Mouse (Mus musculus) embryonic facial prominence, embryonic 10.5 days (tissue): ENCODE results near the gene 4930453N24Rik. TPM values are rescaled to one million over a fixed set of nuclear protein-coding genes. Genes with fewer than 3 reads are reported as not detected.

ENCODE experiments used
- DNase-seq: peaks from one replicate; pipeline ENCODE4 v3.0.0-alpha.2; 2017; ENCODE audit warnings: low spot score
- H3K27ac ChIP-seq: fragments of 300-500 bp; sonication (generic); replicated peaks from 2 replicates; pipeline ENCODE4 v1.5.1; 2016; ENCODE audit warnings: mild to moderate bottlenecking
- H3K27me3 ChIP-seq: fragments of 300-500 bp; sonication (generic); replicated peaks from 2 replicates; pipeline ENCODE4 v1.6.1; 2016; ENCODE audit warnings: low read depth, mild to moderate bottlenecking; ENCODE audit not compliant: poor library complexity, severe bottlenecking
- H3K36me3 ChIP-seq: fragments of 300-500 bp; sonication (generic); replicated peaks from 2 replicates; pipeline ENCODE4 v1.6.1; 2016; ENCODE audit warnings: mild to moderate bottlenecking, moderate library complexity
- H3K4me1 ChIP-seq: fragments of 300-500 bp; sonication (generic); 2 replicates; pipeline ENCODE4 v1.6.1; 2016
- H3K4me3 ChIP-seq: fragments of 300-500 bp; sonication (generic); 2 replicates; pipeline ENCODE4 v1.5.1; 2016; ENCODE audit warnings: mild to moderate bottlenecking, moderate library complexity
- H3K9me3 ChIP-seq: fragments of 300-500 bp; sonication (generic); 2 replicates; pipeline ENCODE4 v1.6.1; 2016; ENCODE audit warnings: mild to moderate bottlenecking
- WGBS: fragments of 180-500 bp; shearing (Covaris S2); methylation state at CpG from one replicate; pipeline ENCODE4 v1.1.7; 2016; 5-methylcytosine and 5-hydroxymethylcytosine counted together
- polyA plus RNA-seq: library from polyadenylated mRNA; unstranded; fragments of >200 nt; fragmentation: Nextera tagmentation; extraction: Ambion mirVana; gene quantifications from 2 replicates; pipeline ENCODE4 v1.2.1, GENCODE M21; 2016

4930453N24Rik gene
- 29.2 and 31.3 TPM in 2 replicates for polyA plus RNA-seq

DNA sequence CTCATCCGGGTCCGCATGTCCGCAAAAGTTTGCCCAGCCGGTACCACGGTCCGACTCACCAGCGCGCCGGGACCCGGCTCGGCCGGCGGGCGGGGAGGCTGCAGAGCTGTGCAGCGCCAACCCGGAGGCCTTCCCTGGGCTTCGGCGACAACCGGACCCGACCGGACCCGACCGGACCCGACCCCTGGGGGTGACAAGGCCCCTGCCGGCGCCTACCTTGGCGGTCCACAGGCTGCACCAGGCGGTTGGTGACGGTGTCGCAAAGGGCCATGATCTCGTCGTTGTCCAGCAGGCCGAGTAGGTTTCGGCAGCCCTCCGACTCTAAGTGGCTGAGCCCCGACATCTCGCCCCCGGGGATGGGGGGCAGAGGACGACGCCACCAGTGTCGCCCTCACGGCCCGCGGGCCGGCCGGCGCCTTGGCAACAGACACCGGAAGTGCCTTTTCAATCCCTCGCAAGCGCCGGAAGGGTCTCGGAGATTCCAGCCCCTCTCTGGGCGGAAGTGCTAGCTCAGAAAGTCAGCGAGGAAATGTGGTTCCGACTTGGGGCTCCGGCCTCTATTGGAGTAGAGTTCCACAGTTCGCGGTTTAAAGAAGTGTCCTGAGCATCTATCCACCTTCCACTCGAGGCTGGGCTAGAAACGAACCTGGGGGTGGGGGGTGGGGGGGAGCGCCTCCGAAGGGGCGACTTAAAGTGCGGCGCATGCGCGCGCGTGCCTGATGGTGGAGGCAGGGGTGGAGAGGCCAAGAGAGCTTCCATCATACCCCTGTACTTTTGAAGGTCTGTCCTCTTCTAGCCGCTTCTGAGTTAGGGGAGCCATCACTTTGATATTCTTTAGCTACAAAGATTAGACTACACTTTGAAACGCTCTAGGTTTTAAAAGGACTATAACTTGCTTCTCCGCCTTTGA is at the start of gene 4930453N24Rik:
Gene 4930453N24Rik, minus strand, starts transcription at position 641 of the 910 bp plus-strand sequence.
- peaks cover 31% of the 10 kb centered on the region for H3K36me3 ChIP-seq
- WGBS, result 2% methylated on average over 72 of the region's 72 CpGs
- peak; percentile 90 for DNase-seq
- peak within 1 kb of the TSS; percentile 90 for H3K27ac ChIP-seq
- H3K4me1 ChIP-seq, result peaks cover 7% of the 10 kb centered on the region
- no peaks in the 10 kb centered on the region for H3K9me3 ChIP-seq
- peak within 1 kb of the TSS; percentile 97 for H3K4me3 ChIP-seq
- no peaks in the 10 kb centered on the region for H3K27me3 ChIP-seq

DNA sequence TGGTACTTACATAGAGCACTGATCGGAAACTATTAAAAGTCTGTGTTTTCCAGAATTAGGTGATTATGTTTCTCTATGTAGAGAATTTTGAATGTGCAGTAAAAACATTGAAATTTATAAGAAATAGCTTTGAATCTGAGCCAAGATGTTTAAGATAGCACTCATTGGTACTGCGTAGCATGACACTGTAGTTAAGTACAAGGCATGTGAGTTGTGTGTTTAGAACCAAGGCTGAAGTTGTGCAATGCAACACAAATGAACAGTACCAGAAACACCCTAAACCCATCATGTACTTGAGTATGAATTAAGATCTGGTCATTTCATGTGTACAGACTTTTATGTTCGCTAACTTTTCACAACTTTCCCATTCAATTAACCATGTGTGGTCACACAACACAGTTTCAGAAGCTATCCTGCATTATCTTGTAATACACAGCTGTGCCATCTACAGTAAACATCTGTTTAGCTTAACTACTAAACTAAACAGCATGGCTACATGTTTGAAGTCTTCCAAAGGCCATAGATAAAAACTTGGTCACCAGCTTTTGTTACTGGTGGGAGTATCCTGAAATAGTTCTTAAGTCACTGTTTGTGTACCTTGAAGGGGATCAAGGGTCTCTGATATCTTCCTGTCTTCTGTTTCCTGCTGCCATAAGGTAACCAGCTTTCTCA is 46.3 kb upstream of the 4930453N24Rik start:
- no peaks in the 10 kb centered on the region for H3K27me3 ChIP-seq
- H3K36me3 ChIP-seq, result peaks cover 17% of the 10 kb centered on the region
- no peaks in the 10 kb centered on the region for H3K4me1 ChIP-seq
- no peaks in the 10 kb centered on the region for H3K9me3 ChIP-seq
- WGBS, result 94% methylated on average over 3 of the region's 3 CpGs
- no peak for DNase-seq
- H3K27ac ChIP-seq, result no peak overlapping the region
- no peak overlapping the region for H3K4me3 ChIP-seq

- no peak overlapping the region for H3K27ac ChIP-seq
- 83% methylated on average over 3 of the region's 3 CpGs for WGBS
- H3K4me3 ChIP-seq, result no peak overlapping the region
- peaks cover 18% of the 10 kb centered on the region for H3K36me3 ChIP-seq
- 0 out of 2 replicates have a peak, but pooled peaks cover 2% of the 10 kb centered on the region for H3K4me1 ChIP-seq
- DNase-seq, result no peak
- 0 out of 2 replicates have a peak, but pooled peaks cover 3% of the 10 kb centered on the region for H3K9me3 ChIP-seq
- H3K27me3 ChIP-seq, result no peaks in the 10 kb centered on the region
These were observed 32.1 kb upstream of the 4930453N24Rik start for GRCm38 (mm10) chr16:64803041-64803440.

DNA sequence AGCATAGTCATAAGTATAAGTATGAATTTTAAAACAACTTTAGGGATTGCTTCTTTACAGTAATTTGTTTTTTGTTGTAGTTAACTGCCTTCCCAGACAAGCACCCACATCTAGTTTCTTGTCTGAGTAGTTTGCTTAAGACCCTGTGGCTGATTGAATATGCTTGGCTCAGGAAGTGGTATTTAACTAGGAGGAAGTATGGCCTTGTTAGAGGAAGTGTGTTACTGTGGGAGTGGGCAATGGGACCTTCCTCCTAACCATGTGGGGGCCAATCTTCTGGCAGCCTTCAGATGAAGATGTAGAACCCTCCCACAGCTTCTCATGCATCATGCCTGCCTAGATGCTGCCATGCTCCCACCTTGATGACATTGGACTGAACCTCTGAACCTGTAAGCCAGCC is 30.7 kb upstream of the 4930453N24Rik start:
- H3K4me1 ChIP-seq, result 0 out of 2 replicates have a peak, but pooled peaks cover 2% of the 10 kb centered on the region
- H3K27me3 ChIP-seq, result no peaks in the 10 kb centered on the region
- H3K4me3 ChIP-seq, result no peak overlapping the region
- 0 out of 2 replicates have a peak, but pooled peaks cover 3% of the 10 kb centered on the region for H3K9me3 ChIP-seq
- H3K27ac ChIP-seq, result no peak overlapping the region
- peaks cover 18% of the 10 kb centered on the region for H3K36me3 ChIP-seq
- no peak for DNase-seq

- Histone ChIP-seq H3K4me1 (0 out of 2 replicates have a peak, but pooled peaks cover 2% of the 10 kb centered on the region), H3K4me3 (no peak overlapping the region), H3K27me3 (no peaks in the 10 kb centered on the region), H3K27ac (no peak overlapping the region), H3K9me3 (no peaks in the 10 kb centered on the region), H3K36me3 (peaks cover 13% of the 10 kb centered on the region)
- no peak for DNase-seq
- WGBS, result 91% methylated on average over 5 of the region's 5 CpGs
These were observed 29.4 kb upstream of the 4930453N24Rik start for GRCm38 (mm10) chr16:64800393-64800792.

DNA sequence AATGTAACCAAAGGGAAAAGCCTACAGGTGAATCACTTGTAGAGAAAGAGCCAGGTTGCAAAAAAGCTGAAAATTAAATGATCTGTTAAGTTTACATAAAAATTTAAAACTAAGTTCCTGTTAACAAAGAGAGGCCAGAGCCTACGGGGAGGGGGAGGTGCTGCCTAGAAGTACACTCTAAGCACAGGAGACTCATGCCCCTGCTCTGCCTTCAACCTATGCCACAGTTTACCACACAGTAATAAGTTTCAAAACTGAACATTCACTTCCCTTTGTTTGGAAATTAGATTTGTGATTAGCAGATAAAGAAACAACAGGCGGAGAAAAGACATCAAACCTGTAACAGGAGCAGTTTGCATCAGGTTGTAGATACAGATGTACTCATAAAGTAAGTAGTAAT is 23.8 kb upstream of the 4930453N24Rik start:
- Histone ChIP-seq H3K9me3 (no peaks in the 10 kb centered on the region), H3K4me3 (no peak overlapping the region), H3K36me3 (no peaks in the 10 kb centered on the region), H3K4me1 (0 out of 2 replicates have a peak, but pooled peaks cover 2% of the 10 kb centered on the region), H3K27me3 (no peaks in the 10 kb centered on the region), H3K27ac (no peak overlapping the region)
- no peak for DNase-seq
- 85% methylated on average over 2 of the region's 2 CpGs for WGBS

DNA sequence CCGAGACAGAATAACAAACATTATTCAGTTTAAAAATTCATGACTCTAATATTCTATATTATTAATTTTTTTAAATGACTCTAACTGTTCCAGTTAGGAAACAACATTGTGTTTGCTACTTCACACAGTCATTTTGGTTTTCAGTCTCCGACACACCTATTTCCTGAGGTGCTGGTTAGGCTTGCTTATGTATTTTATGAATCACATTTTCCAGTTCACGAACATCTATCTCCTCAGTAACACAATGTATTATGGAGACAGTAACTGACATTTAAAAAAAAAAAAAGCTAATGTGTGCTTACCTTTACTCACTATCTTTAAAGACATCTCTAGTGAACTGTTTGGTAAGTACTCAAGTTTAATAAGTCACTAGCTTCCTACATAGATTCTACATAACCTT is 18.7 kb upstream of the 4930453N24Rik start:
- Histone ChIP-seq H3K27ac (no peak overlapping the region), H3K4me1 (no peaks in the 10 kb centered on the region), H3K9me3 (no peaks in the 10 kb centered on the region), H3K27me3 (no peaks in the 10 kb centered on the region), H3K4me3 (no peak overlapping the region), H3K36me3 (peaks cover 19% of the 10 kb centered on the region)
- DNase-seq, result no peak
- WGBS, result 96% methylated on average over 3 of the region's 3 CpGs

DNA sequence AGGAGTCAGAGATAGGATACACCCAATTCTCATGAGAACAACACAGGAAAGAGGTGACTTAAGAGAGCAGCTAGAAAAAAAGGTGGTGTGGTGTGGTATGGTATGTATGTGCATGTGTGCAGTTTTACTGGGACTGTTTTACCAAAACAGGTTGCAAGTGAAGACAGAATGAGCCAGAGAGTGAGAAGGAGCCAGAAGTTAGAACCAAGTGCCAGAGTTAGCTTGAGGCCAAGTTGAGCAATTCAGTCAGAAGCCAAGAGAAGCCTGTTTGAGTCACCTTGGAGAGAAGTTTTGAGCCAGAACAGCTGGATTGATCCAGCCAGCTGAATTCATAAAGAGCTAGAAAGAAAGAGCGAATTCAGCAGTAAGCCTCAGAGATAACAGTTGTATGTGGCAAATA is 4.6 kb upstream of the 4930453N24Rik start:
- DNase-seq, result no peak
- peaks cover 5% of the 10 kb centered on the region; the same call in 1 of the 2 replicates for H3K36me3 ChIP-seq
- no peaks in the 10 kb centered on the region for H3K9me3 ChIP-seq
- 71% methylated on average over 1 of the region's 1 CpGs for WGBS
- H3K27me3 ChIP-seq, result no peaks in the 10 kb centered on the region
- no peaks in the 10 kb centered on the region for H3K4me1 ChIP-seq
- no peak overlapping the region for H3K4me3 ChIP-seq
- H3K27ac ChIP-seq, result no peak overlapping the region

DNA sequence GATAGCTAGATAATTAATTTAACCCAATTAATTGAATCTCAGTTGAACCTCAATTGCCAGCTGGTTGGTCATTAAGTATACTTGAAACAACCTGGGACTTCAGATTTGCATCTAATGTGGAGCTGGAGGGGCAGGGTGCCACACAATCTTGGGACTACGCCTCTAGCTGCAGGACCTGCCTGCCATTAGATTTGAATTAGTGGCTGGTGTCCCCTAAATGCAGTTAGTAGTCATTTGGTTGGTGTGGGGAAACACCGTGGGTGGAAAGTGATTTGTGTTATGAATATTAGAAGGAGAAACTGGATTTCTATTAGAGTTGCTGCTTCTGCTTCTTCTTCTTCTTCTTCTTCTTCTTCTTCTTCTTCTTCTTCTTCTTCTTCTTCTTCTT is 464 bp upstream of the 4930453N24Rik start:
- no peak for DNase-seq
- H3K36me3 ChIP-seq, result peaks cover 25% of the 10 kb centered on the region
- peak overlapping the region; percentile 97 for H3K4me3 ChIP-seq
- no peaks in the 10 kb centered on the region for H3K27me3 ChIP-seq
- H3K4me1 ChIP-seq, result peaks cover 7% of the 10 kb centered on the region
- 92% methylated on average over 2 of the region's 2 CpGs for WGBS
- peak overlapping the region; percentile 90 for H3K27ac ChIP-seq
- H3K9me3 ChIP-seq, result no peaks in the 10 kb centered on the region

GRCm38 (mm10) chr16:64766696-64767300 is 4.2 kb downstream of the 4930453N24Rik start:
- no peak for DNase-seq
- H3K9me3 ChIP-seq, result peaks cover 10% of the 10 kb centered on the region
- peaks cover 7% of the 10 kb centered on the region for H3K4me1 ChIP-seq
- H3K4me3 ChIP-seq, result no peak overlapping the region
- no peak overlapping the region for H3K27ac ChIP-seq
- no peaks in the 10 kb centered on the region for H3K27me3 ChIP-seq
- 94% methylated on average over 8 of the region's 8 CpGs for WGBS
- H3K36me3 ChIP-seq, result peaks cover 71% of the 10 kb centered on the region

DNA sequence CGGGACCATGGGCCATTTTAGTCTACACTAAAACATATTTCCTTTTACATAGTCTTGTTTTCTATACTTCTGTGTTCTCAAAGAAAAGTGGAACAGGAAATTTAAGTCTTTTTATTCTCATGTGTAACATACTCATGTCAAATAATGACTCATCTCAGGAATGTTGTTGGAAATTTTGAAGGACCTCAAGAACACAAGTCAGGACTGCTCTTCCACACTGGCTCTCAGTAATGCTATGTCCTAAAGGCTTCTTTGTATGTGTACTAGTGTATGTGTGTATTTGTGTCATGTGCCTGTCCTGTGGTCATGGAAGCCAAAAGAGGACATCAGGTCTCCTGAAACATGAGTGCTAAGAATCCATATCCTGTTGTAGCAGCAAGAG is 11.7 kb downstream of the 4930453N24Rik start:
- WGBS, result 86% methylated on average over 1 of the region's 1 CpGs
- Histone ChIP-seq H3K27ac (no peak overlapping the region), H3K4me1 (no peaks in the 10 kb centered on the region), H3K27me3 (no peaks in the 10 kb centered on the region), H3K9me3 (peaks cover 10% of the 10 kb centered on the region), H3K4me3 (no peak overlapping the region), H3K36me3 (peaks cover 36% of the 10 kb centered on the region)
- no peak for DNase-seq

DNA sequence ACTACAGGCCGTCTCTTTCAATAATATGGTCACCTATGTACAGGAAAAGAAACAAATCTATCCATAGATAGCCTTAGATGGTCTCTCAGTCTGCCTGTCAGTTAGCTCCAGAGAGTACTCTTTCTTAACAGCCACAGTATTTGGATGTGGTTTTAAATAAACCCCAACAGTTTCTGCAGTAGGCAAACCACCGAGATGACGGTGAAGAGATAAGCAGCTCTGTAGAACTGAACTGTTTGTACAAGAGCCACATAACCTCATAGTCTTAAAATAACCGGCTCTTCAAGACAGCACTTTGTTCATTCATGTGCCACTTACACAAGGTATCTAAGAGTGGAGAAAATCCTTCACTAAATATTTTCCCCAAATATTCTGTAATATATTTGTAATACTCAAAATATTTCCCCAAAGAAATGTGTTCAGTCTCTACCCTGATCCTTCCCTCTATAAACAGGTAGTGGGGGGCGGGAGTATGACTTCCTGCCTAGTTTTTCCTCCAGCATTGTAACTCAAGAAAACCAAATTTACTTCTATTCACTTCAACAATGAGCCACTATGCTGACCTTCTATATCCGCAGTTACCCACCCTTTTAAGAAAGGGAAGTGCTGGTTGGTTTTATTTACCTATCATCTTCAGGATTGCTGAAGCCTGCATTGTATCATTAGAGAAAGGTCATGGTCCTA is 12.3 kb downstream of the 4930453N24Rik start:
- Histone ChIP-seq H3K36me3 (peaks cover 31% of the 10 kb centered on the region), H3K4me3 (no peak overlapping the region), H3K27me3 (no peaks in the 10 kb centered on the region), H3K27ac (no peak overlapping the region), H3K9me3 (peaks cover 10% of the 10 kb centered on the region), H3K4me1 (0 out of 2 replicates have a peak, but pooled peaks cover 4% of the 10 kb centered on the region)
- DNase-seq, result no peak
- 77% methylated on average over 6 of the region's 6 CpGs for WGBS
